Mouse (Mus musculus) CH12.LX (cell line): Measurements from ENCODE around the gene Fam126b. TPM values are rescaled to one million over a fixed set of nuclear protein-coding genes. Genes with fewer than 3 reads are reported as not detected.

Experiments used
- DNase-seq: peaks from one replicate; pipeline ENCODE4 v3.0.0-alpha.2; 2013; ENCODE audit errors: extremely low read depth
- H3K27ac ChIP-seq: 2 replicates; pipeline ENCODE4 v1.5.1; 2012; ENCODE audit warnings: low read depth, mild to moderate bottlenecking, control low read depth, moderate library complexity; ENCODE audit not compliant: insufficient read depth
- H3K27me3 ChIP-seq: replicated peaks from 2 replicates; pipeline ENCODE3; 2012; ENCODE audit warnings: inconsistent platforms
- H3K36me3 ChIP-seq, 2 experiments: replicated peaks in 1 of 2; 2 replicates each; pipeline versions ENCODE3 to v1.6.1; 2012; ENCODE audit warnings: inconsistent platforms in 1 of 2, low read length in 1 of 2, mild to moderate bottlenecking in 1 of 2, mixed read lengths in 1 of 2, moderate library complexity in 1 of 2; ENCODE audit not compliant: control insufficient read depth in 1 of 2, insufficient read depth in 1 of 2
- H3K4me1 ChIP-seq, 2 experiments: 2 replicates each; pipeline ENCODE4 v1.6.1; 2012; ENCODE audit warnings: inconsistent platforms in 1 of 2, moderate library complexity in 1 of 2; ENCODE audit not compliant: insufficient read depth in 2 of 2, control insufficient read depth in 1 of 2
- H3K4me2 ChIP-seq: 2 replicates; pipeline ENCODE4 v1.6.1; 2012; ENCODE audit warnings: low read depth, mild to moderate bottlenecking, control low read depth; ENCODE audit not compliant: poor library complexity, insufficient read depth, severe bottlenecking
- H3K4me3 ChIP-seq, 3 experiments: fragments of 150-350 bp in 1 of 3; sonication (generic) in 1 of 3; replicated peaks in 1 of 3; 2 replicates each; pipeline versions ENCODE3 to v1.5.1; 2011 to 2012; ENCODE audit warnings: low read depth in 2 of 3, low read length in 2 of 3, mild to moderate bottlenecking in 2 of 3, moderate library complexity in 2 of 3, control low read depth in 1 of 3, improper control_type of control experiment in 1 of 3, inconsistent platforms in 1 of 3, mixed read lengths in 1 of 3; ENCODE audit not compliant: poor library complexity in 1 of 3
- H3K79me2 ChIP-seq: replicated peaks from 2 replicates; pipeline ENCODE4 v1.6.1; 2012; ENCODE audit warnings: mild to moderate bottlenecking, moderate library complexity; ENCODE audit not compliant: control insufficient read depth, poor library complexity, insufficient read depth, severe bottlenecking; ENCODE audit errors: extremely low read depth
- H3K9ac ChIP-seq: 2 replicates; pipeline ENCODE4 v1.6.1; 2012; ENCODE audit warnings: low read depth, mild to moderate bottlenecking, control low read depth, moderate library complexity; ENCODE audit not compliant: insufficient read depth
- H3K9me3 ChIP-seq: replicated peaks from 2 replicates; pipeline ENCODE3; 2012; ENCODE audit warnings: low read length, inconsistent platforms, mixed read lengths
- BHLHE40 ChIP-seq: IDR thresholded peaks from 2 replicates; pipeline ENCODE4 v1.6.1; 2011; ENCODE audit warnings: mild to moderate bottlenecking, low read depth, low read length, improper control_type of control experiment
- CHD1 ChIP-seq: IDR thresholded peaks from 2 replicates; pipeline ENCODE4 v1.6.1; 2012; ENCODE audit warnings: low read depth, low read length, improper control_type of control experiment, inconsistent platforms
- CHD2 ChIP-seq: IDR thresholded peaks from 2 replicates; pipeline ENCODE4 v1.6.1; 2011; ENCODE audit warnings: low read length, improper control_type of control experiment
- E2F4 ChIP-seq: IDR thresholded peaks from 2 replicates; pipeline ENCODE4 v1.6.1; 2011; ENCODE audit warnings: low read depth, low read length, improper control_type of control experiment; ENCODE audit not compliant: insufficient replicate concordance
- ELF1 ChIP-seq: IDR thresholded peaks from 2 replicates; pipeline ENCODE4 v1.6.1; 2014; ENCODE audit warnings: low read depth, mild to moderate bottlenecking, inconsistent platforms, low read length, improper control_type of control experiment
- ETS1 ChIP-seq: conservative IDR thresholded peaks from 2 replicates; pipeline ENCODE4 v1.6.1; 2012; ENCODE audit warnings: low read depth, mild to moderate bottlenecking, inconsistent platforms, low read length, improper control_type of control experiment, moderate library complexity
- GABPA ChIP-seq: IDR thresholded peaks from 2 replicates; pipeline ENCODE4 v1.6.1; 2012; ENCODE audit warnings: low read depth, low read length, improper control_type of control experiment, inconsistent platforms; ENCODE audit not compliant: insufficient replicate concordance
- HCFC1 ChIP-seq: IDR thresholded peaks from 2 replicates; pipeline ENCODE4 v1.6.1; 2012; ENCODE audit warnings: low read depth, mild to moderate bottlenecking, inconsistent platforms, low read length, improper control_type of control experiment
- IRF4 ChIP-seq: IDR thresholded peaks from 2 replicates; pipeline ENCODE4 v1.6.1; 2014; ENCODE audit warnings: low read depth, mild to moderate bottlenecking, inconsistent platforms, low read length, improper control_type of control experiment
- JUND ChIP-seq: conservative IDR thresholded peaks from 2 replicates; pipeline ENCODE4 v1.6.1; 2011; ENCODE audit warnings: low read depth, low read length, improper control_type of control experiment
- KAT2A ChIP-seq: IDR thresholded peaks from 2 replicates; pipeline ENCODE4 v1.6.1; 2012; ENCODE audit warnings: low read length, improper control_type of control experiment, inconsistent platforms; ENCODE audit not compliant: insufficient replicate concordance
- MAX ChIP-seq: IDR thresholded peaks from 2 replicates; pipeline ENCODE4 v1.6.1; 2011; ENCODE audit warnings: low read length, improper control_type of control experiment
- MAZ ChIP-seq: IDR thresholded peaks from 2 replicates; pipeline ENCODE4 v1.6.1; 2012; ENCODE audit warnings: low read depth, mild to moderate bottlenecking, inconsistent platforms, low read length, improper control_type of control experiment, moderate library complexity
- MEF2A ChIP-seq: IDR thresholded peaks from 2 replicates; pipeline ENCODE4 v1.6.1; 2014; ENCODE audit warnings: low read depth, mild to moderate bottlenecking, inconsistent platforms, low read length, improper control_type of control experiment, borderline replicate concordance
- MYC ChIP-seq: IDR thresholded peaks from 2 replicates; pipeline ENCODE4 v1.6.1; 2011; ENCODE audit warnings: low read depth, mild to moderate bottlenecking, improper control_type of control experiment, low read length
- NELFE ChIP-seq: IDR thresholded peaks from 2 replicates; pipeline ENCODE4 v1.6.1; 2011; ENCODE audit warnings: low read depth, low read length, improper control_type of control experiment
- PAX5 ChIP-seq: IDR thresholded peaks from 2 replicates; pipeline ENCODE4 v1.6.1; 2012; ENCODE audit warnings: low read length, inconsistent platforms, mixed read lengths
- POLR2AphosphoS2 ChIP-seq: IDR thresholded peaks from 2 replicates; pipeline ENCODE4 v1.6.1; 2011; ENCODE audit warnings: low read depth, low read length, improper control_type of control experiment
- RCOR1 ChIP-seq: conservative IDR thresholded peaks from 2 replicates; pipeline ENCODE4 v1.6.1; 2012; ENCODE audit warnings: low read depth, mild to moderate bottlenecking, inconsistent platforms, low read length, improper control_type of control experiment
- TBP ChIP-seq: conservative IDR thresholded peaks from 2 replicates; pipeline ENCODE4 v1.6.1; 2011; ENCODE audit warnings: low read depth, low read length, improper control_type of control experiment
- TCF12 ChIP-seq: IDR thresholded peaks from 2 replicates; pipeline ENCODE4 v1.6.1; 2014; ENCODE audit warnings: low read depth, mild to moderate bottlenecking, inconsistent platforms, low read length, improper control_type of control experiment
- USF1 ChIP-seq: IDR thresholded peaks from 2 replicates; pipeline ENCODE4 v1.6.1; 2014; ENCODE audit warnings: low read depth, mild to moderate bottlenecking, inconsistent platforms, low read length, improper control_type of control experiment
- USF2 ChIP-seq: conservative IDR thresholded peaks from 2 replicates; pipeline ENCODE4 v1.6.1; 2011; ENCODE audit warnings: low read depth, low read length, improper control_type of control experiment
- ZC3H11A ChIP-seq: IDR thresholded peaks from 2 replicates; pipeline ENCODE4 v1.6.1; 2012; ENCODE audit warnings: low read depth, mild to moderate bottlenecking, inconsistent platforms, low read length, improper control_type of control experiment
- ZKSCAN1 ChIP-seq: IDR thresholded peaks from 2 replicates; pipeline ENCODE4 v1.6.1; 2012; ENCODE audit warnings: low read depth, inconsistent platforms, low read length, improper control_type of control experiment, borderline replicate concordance
- ZNF384 ChIP-seq: IDR thresholded peaks from 2 replicates; pipeline ENCODE4 v1.6.1; 2012; ENCODE audit warnings: low read depth, low read length, improper control_type of control experiment, inconsistent platforms
- dilution Hi-C: fragments of 300-500 bp; cut with MboI; formaldehyde crosslinking; loops from 2 replicates; pipeline ENCODE4 v1.14.3; 2020; ENCODE audit warnings: low sequenced_read_pairs; ENCODE audit not compliant: extremely low pct_unique_long_range_greater_than_20kb, extremely low pct_ligation_motif_present
- in situ Hi-C: fragments of 300-500 bp; cut with MboI; formaldehyde crosslinking; loops from 3 replicates; pipeline ENCODE4 v1.14.3; 2019; ENCODE audit warnings: low sequenced_read_pairs, low pct_ligation_motif_present, low pct_unique_long_range_greater_than_20kb, mixed read lengths
- polyA plus RNA-seq: library from polyadenylated mRNA; unstranded; fragments of >175 nt; gene quantifications from 2 replicates; pipeline ENCODE4 v1.2.1, GENCODE M21; 2012; ENCODE audit warnings: low read depth; ENCODE audit not compliant: insufficient read length
- total RNA-seq, 2 experiments: library from RNA; depleted of rRNA; stranded (reverse); fragments of 300-350 nt in 1 of 2; fragments of >200 nt in 1 of 2; gene quantifications; 2 replicates each; pipeline ENCODE4 v1.2.3; 2012 to 2014

Gene Fam126b
- total and polyA plus RNA-seq, 3 experiments: 3.6 to 5.5 (median 4.6) TPM

GRCm38 (mm10) chr1:58570437-58570836 lies 15.7 kb downstream of the Fam126b start:
- Histone ChIP-seq H3K4me2 (no peak overlapping the region), H3K4me1 (peaks cover 0 to 6% of the 10 kb centered on the region in 2 experiments; a peak in 2 of 4 replicates), H3K9me3 (no peaks in the 10 kb centered on the region), H3K9ac (no peak overlapping the region), H3K4me3 (no peak overlapping the region), H3K27ac (no peak overlapping the region), H3K36me3 (peaks cover 0 to 5% of the 10 kb centered on the region in 2 experiments), H3K27me3 (no peaks in the 10 kb centered on the region), H3K79me2 (0 out of 2 replicates have a peak, but pooled peaks cover 3% of the 10 kb centered on the region)
- DNase-seq: no peak
- TF ChIP-seq CHD2 (no peak), ZKSCAN1 (no peak), MAZ (no peak), IRF4 (no peak), PAX5 (no peak), ZNF384 (no peak), ETS1 (no peak), MAX (no peak), POLR2AphosphoS2 (no peak), E2F4 (no peak), ELF1 (no peak), USF2 (no peak), TCF12 (no peak), BHLHE40 (no peak), MEF2A (no peak)
- dilution Hi-C loops (no loop called here), in situ Hi-C loops (no loop called here)

DNA sequence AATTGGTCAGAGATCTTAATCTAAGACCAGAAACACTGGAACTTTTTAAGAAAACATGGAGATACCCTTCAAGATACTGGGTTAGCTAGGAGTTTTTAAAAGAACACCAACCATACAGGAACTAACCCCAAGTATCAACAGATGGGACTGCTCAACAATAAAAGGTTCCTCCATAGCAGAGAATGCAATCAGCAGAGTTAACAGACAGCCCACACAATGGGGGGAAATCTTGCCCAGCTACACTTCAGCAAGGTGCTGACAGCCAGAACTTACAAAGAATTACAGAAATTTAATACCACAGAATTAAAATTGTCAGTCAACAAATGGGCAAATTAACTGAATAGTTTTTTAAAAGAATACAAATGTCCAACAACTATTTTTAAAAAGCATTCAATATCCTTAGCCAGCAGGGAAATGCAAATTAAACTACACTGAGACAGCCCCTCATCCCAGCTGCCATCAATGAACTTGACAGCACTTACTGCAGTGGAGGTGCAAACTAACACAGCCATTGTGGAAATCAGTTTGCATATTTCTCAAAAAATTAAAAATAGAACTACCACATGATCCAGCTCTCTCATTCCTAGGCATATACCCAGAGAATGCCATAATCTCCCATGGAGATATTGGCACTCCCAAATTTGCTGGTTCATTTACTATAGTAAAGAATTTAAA lies 17.5 kb downstream of the Fam126b start:
- dilution Hi-C loops: no loop called here
- Histone ChIP-seq H3K4me3 (no peak overlapping the region), H3K27me3 (no peaks in the 10 kb centered on the region), H3K4me1 (peaks cover 0 to 6% of the 10 kb centered on the region in 2 experiments; a peak in 2 of 4 replicates), H3K9me3 (no peaks in the 10 kb centered on the region), H3K9ac (no peak overlapping the region), H3K79me2 (no peaks in the 10 kb centered on the region), H3K4me2 (no peak overlapping the region), H3K27ac (no peak overlapping the region), H3K36me3 (peaks cover 0 to 13% of the 10 kb centered on the region in 2 experiments)
- in situ Hi-C loops: no loop called here
- TF ChIP-seq USF1 (no peak), USF2 (no peak), ETS1 (no peak), KAT2A (no peak), POLR2AphosphoS2 (no peak), TBP (no peak), HCFC1 (no peak), CHD2 (no peak), ZC3H11A (no peak), GABPA (no peak), PAX5 (no peak), MEF2A (no peak), JUND (no peak), ELF1 (no peak), MAX (no peak), MAZ (no peak), NELFE (no peak), CHD1 (no peak), MYC (no peak), RCOR1 (no peak)
- peak; percentile 3 for DNase-seq
